19 mouse cellular contexts compared by ENCODE assay signal in genomic region chr1:40268536-40268935, GRCm38 (mm10). TPM values are rescaled to one million over a fixed set of nuclear protein-coding genes. Genes with fewer than 3 reads are reported as not detected.
DNase-seq lines count a peak whose midpoint lies in the region; ATAC-seq and TF ChIP-seq lines count a peak whose summit lies in the region.
"Had no signal": no experiment of that assay in that cellular context is flagged by ENCODE, and none has a peak within 500 bp of the region (broad histone marks: within the 10 kb centered on the region; RNA-seq: fewer than 3 reads in every experiment).

No protein-coding gene starts in this region.

- no peaks in the 10 kb centered on the region for H3K27me3 ChIP-seq in heart, embryonic 11.5 days (ENCODE audit: control insufficient read depth, insufficient read depth, low read length)
- H3K27me3 ChIP-seq in lung, embryonic 15.5 days: no peaks in the 10 kb centered on the region
- peaks cover 25% of the 10 kb centered on the region for H3K27me3 ChIP-seq in liver, embryonic 12.5 days (replicated peaks)
- H3K27me3 ChIP-seq in stomach, postnatal 0 days (ENCODE audit: control insufficient read depth, insufficient read depth, low read length): no peaks in the 10 kb centered on the region
- H3K27me3 ChIP-seq: forebrain, embryonic 15.5 days had no signal

- no peak for ATAC-seq in heart, embryonic 11.5 days (replicated peaks; ENCODE audit: insufficient number of reproducible peaks, low FRiP score, low TSS enrichment)
- no peak for ATAC-seq in lung, embryonic 15.5 days (ENCODE audit: borderline replicate concordance, extremely low read depth, low FRiP score, low TSS enrichment)
- no peak for ATAC-seq in liver, embryonic 12.5 days
- no peak for ATAC-seq in stomach, postnatal 0 days (ENCODE audit: low FRiP score, low TSS enrichment)
- ATAC-seq: forebrain, embryonic 15.5 days had no signal

- WGBS in heart, embryonic 11.5 days (ENCODE audit: insufficient replicate concordance): 66% methylated on average over 6 of the region's 6 CpGs
- WGBS in lung, embryonic 15.5 days: 48% methylated on average over 6 of the region's 6 CpGs
- 57% methylated on average over 6 of the region's 6 CpGs for WGBS in lung, adult 2 months
- WGBS in liver, embryonic 12.5 days (ENCODE audit: insufficient replicate concordance): 59% methylated on average over 6 of the region's 6 CpGs
- WGBS in stomach, postnatal 0 days: 57% methylated on average over 6 of the region's 6 CpGs

- H3K27ac ChIP-seq in heart, embryonic 11.5 days (ENCODE audit: low read depth, low read length): no peak overlapping the region
- H3K27ac ChIP-seq in lung, embryonic 15.5 days: no peak overlapping the region
- H3K27ac ChIP-seq in liver, embryonic 12.5 days: no peak overlapping the region
- no peak overlapping the region for H3K27ac ChIP-seq in stomach, postnatal 0 days (replicated peaks)
- H3K27ac ChIP-seq: forebrain, embryonic 15.5 days; hindbrain, embryonic 14.5 days; left cerebral cortex, adult 2 months; neural tube, embryonic 15.5 days had no signal

- H3K4me3 ChIP-seq in heart, embryonic 11.5 days (ENCODE audit: low read depth, low read length): no peak overlapping the region
- H3K4me3 ChIP-seq in lung, embryonic 15.5 days: no peak overlapping the region
- no peak overlapping the region for H3K4me3 ChIP-seq in lung, adult 2 months (replicated peaks; ENCODE audit: extremely low read depth, low read depth, low read length)
- peak overlapping the region; percentile 53 for H3K4me3 ChIP-seq in liver, embryonic 12.5 days
- 0 out of 2 replicates have a peak overlapping the region, but pooled peaks have one; percentile 1 for H3K4me3 ChIP-seq in stomach, postnatal 0 days (ENCODE audit: low read depth, low read length)
- H3K4me3 ChIP-seq: forebrain, embryonic 15.5 days; left cerebral cortex, adult 2 months; neural tube, embryonic 15.5 days had no signal

- no peak for TF ChIP-seq EP300 in stomach, postnatal 0 days (optimal IDR thresholded peaks at IDR 0.05)

- no peaks in the 10 kb centered on the region for H3K36me3 ChIP-seq in heart, embryonic 11.5 days (ENCODE audit: control insufficient read depth, insufficient read depth, low read length)
- H3K36me3 ChIP-seq in lung, embryonic 15.5 days: no peaks in the 10 kb centered on the region
- H3K36me3 ChIP-seq in liver, embryonic 12.5 days: no peaks in the 10 kb centered on the region
- H3K36me3 ChIP-seq in stomach, postnatal 0 days (ENCODE audit: control insufficient read depth, insufficient read depth, low read length): no peaks in the 10 kb centered on the region
- H3K36me3 ChIP-seq: forebrain, embryonic 15.5 days; G1E; neural tube, embryonic 15.5 days had no signal

- H3K9me3 ChIP-seq in heart, embryonic 11.5 days (replicated peaks; ENCODE audit: control insufficient read depth, low read length): no peaks in the 10 kb centered on the region
- no peaks in the 10 kb centered on the region for H3K9me3 ChIP-seq in lung, embryonic 15.5 days
- H3K9me3 ChIP-seq in liver, embryonic 12.5 days (replicated peaks): no peaks in the 10 kb centered on the region
- no peaks in the 10 kb centered on the region for H3K9me3 ChIP-seq in stomach, postnatal 0 days (ENCODE audit: control insufficient read depth, low read length)
- H3K9me3 ChIP-seq: forebrain, embryonic 15.5 days; G1E; neural tube, embryonic 15.5 days had no signal

- H3K4me2 ChIP-seq in heart, embryonic 11.5 days: peak overlapping the region; percentile 10; the same call in 1 of the 2 replicates
- H3K4me2 ChIP-seq in lung, embryonic 15.5 days: peak overlapping the region; percentile 7; the same call in 1 of the 2 replicates
- peak overlapping the region; percentile 61 for H3K4me2 ChIP-seq in liver, embryonic 12.5 days
- peak overlapping the region; percentile 37 for H3K4me2 ChIP-seq in stomach, postnatal 0 days (replicated peaks; ENCODE audit: low read depth)
- H3K4me2 ChIP-seq: forebrain, embryonic 15.5 days; hindbrain, embryonic 14.5 days; neural tube, embryonic 15.5 days had no signal

- peaks cover 17% of the 10 kb centered on the region for H3K4me1 ChIP-seq in heart, embryonic 11.5 days (ENCODE audit: control insufficient read depth, insufficient read depth, low read length)
- peaks cover 25% of the 10 kb centered on the region for H3K4me1 ChIP-seq in lung, embryonic 15.5 days
- peaks cover 18% of the 10 kb centered on the region for H3K4me1 ChIP-seq in lung, adult 2 months (ENCODE audit: control insufficient read depth, insufficient read depth, low read length)
- H3K4me1 ChIP-seq in liver, embryonic 12.5 days: peaks cover 17% of the 10 kb centered on the region
- peaks cover 6% of the 10 kb centered on the region; the same call in 1 of the 2 replicates for H3K4me1 ChIP-seq in stomach, postnatal 0 days (replicated peaks; ENCODE audit: control insufficient read depth, insufficient read depth)

- DNase-seq in heart, postnatal 4 days: no peak
- no peak for DNase-seq in lung, adult 2 months
- no peak for DNase-seq in stomach, postnatal 0 days (ENCODE audit: low spot score)
- no peak for DNase-seq in left cerebral cortex, adult 11 months (ENCODE audit: low spot score)
- no peak for DNase-seq in cerebellum, postnatal 10 days
- DNase-seq: adrenal gland, postnatal 36 days; gastrocnemius, postnatal 10 days; kidney, adult 8-10 months; lung, adult 18-20 months had no signal

- no peak for TF ChIP-seq POLR2A in lung, adult 2 months (IDR thresholded peaks at IDR 0.05; ENCODE audit: borderline replicate concordance, extremely low read depth, low read depth, low read length)

- H3K9ac ChIP-seq in heart, embryonic 11.5 days (ENCODE audit: low read depth, low read length): no peak overlapping the region
- H3K9ac ChIP-seq in lung, embryonic 15.5 days: no peak overlapping the region
- no peak overlapping the region for H3K9ac ChIP-seq in liver, embryonic 12.5 days
- no peak overlapping the region for H3K9ac ChIP-seq in stomach, postnatal 0 days (ENCODE audit: low read length)
- H3K9ac ChIP-seq: forebrain, embryonic 15.5 days; hindbrain, embryonic 14.5 days; neural tube, embryonic 15.5 days had no signal

- TF ChIP-seq CTCF in lung, adult 2 months (IDR thresholded peaks at IDR 0.05; ENCODE audit: insufficient read depth, low read length): no peak
- TF ChIP-seq CTCF in stomach, postnatal 0 days (IDR thresholded peaks at IDR 0.05; ENCODE audit: low read depth): no peak

RNA-seq across cellular contexts. Expression of gene Il1r1, which starts 43.7 kb away (rescaled TPM):
- polyA plus RNA-seq in heart, embryonic 11.5 days (2014; fragmentation: Nextera tagmentation; extraction: Ambion mirVana): 7.9 and 9.8 TPM in 2 replicates
- 1 to 10 TPM; 9.8 TPM for total RNA-seq in heart, postnatal 4 days (2021)
- 9.7 and 10.9 TPM in 2 replicates for polyA plus RNA-seq in lung, embryonic 15.5 days (2015; fragmentation: Nextera tagmentation; extraction: Ambion mirVana)
- 9.2 and 14.1 TPM in 2 replicates for polyA plus RNA-seq in lung, adult 2 months (2012; rRNA removed)
- polyA plus RNA-seq in liver, embryonic 12.5 days (2016; fragmentation: Nextera tagmentation; extraction: Ambion mirVana): 15.7 and 17.8 TPM in 2 replicates
- polyA plus RNA-seq in stomach, postnatal 0 days (2015; fragmentation: Nextera tagmentation; extraction: Ambion mirVana): 7.3 TPM in 2 replicates
- total RNA-seq: monocyte, adult 5-6 weeks had no signal
- polyA plus RNA-seq: G1E had no signal

RNA-seq across cellular contexts. Expression of gene Il1rl2, which starts 55.9 kb away (rescaled TPM):
- 1.5 and 1.8 TPM in 2 replicates for polyA plus RNA-seq in heart, embryonic 11.5 days (2014; fragmentation: Nextera tagmentation; extraction: Ambion mirVana)
- total RNA-seq in heart, postnatal 4 days (2021): 1 to 10 TPM; 6.2 to 6.8 TPM
- 11.1 and 13.0 TPM in 2 replicates for polyA plus RNA-seq in lung, embryonic 15.5 days (2015; fragmentation: Nextera tagmentation; extraction: Ambion mirVana)
- 4.4 and 8.4 TPM in 2 replicates for polyA plus RNA-seq in lung, adult 2 months (2012; rRNA removed)
- polyA plus RNA-seq in liver, embryonic 12.5 days (2016; fragmentation: Nextera tagmentation; extraction: Ambion mirVana): 1.8 and 2.2 TPM in 2 replicates
- 6.1 and 6.8 TPM in 2 replicates for polyA plus RNA-seq in stomach, postnatal 0 days (2015; fragmentation: Nextera tagmentation; extraction: Ambion mirVana)
- polyA plus RNA-seq: C2C12 had no signal

Comparison
In these comparisons a context has a peak if more than half of its experiments do, and no peak if none do; other contexts are left out.
1. H3K4me2 ChIP-seq: peak in every context shown above with its lines; median percentile 61 in liver, embryonic 12.5 days; 37 in stomach, postnatal 0 days; 10 in heart, embryonic 11.5 days; 7 in lung, embryonic 15.5 days.
2. H3K4me3 ChIP-seq: peak in liver, embryonic 12.5 days (single experiment) and stomach, postnatal 0 days (single experiment); none in heart, embryonic 11.5 days (single experiment), lung, embryonic 15.5 days (single experiment) and lung, adult 2 months (single experiment).